Mouse (Mus musculus): ENCODE data around the gene Igdcc3. TPM values are rescaled to one million over a fixed set of nuclear protein-coding genes. Genes with fewer than 3 reads are reported as not detected.
"Not testable (repeated sequence)": the region's sequence is repeated elsewhere in the genome, so short reads cannot be mapped to it uniquely, and the experiment has no call there.

Gene Igdcc3
- total RNA-seq, 2 experiments from 2014 or later: 0.15 to 0.18 TPM

DNA sequence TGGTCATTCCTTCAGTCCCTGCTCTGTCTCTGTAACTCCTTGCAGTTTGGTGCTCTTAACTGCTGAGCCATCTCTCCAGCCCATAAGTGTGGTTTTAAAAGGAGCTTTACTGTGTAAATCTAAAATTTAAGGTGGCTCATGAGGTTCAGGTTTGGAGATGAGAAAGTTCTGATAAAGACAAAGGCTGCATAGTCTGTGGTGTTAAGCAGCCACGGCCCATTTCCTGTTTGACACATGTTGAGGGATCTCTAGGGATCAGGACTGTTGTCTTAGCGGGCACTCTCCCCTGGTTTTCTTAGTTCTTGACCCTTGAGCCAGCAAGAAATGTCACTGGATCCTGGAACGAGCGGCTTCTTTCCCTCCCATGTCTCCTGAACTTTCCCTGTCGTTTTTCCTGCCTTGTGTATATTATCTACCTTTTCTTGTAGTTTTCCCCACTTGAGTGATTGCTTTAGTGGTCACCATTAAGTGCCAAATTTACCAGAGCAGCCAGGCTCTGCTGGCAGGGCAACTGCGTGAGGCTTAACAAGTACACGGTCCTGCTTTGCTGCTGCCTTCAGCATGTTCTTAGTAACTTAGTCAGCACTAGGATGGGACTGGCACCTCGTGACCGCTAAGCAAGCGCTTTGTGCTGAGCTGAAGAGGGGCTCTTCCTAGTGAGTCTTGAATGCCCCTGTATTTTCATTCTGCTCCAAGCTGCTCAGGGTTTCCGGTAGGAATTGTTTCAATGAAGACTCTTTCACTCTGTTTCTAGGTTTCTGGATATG, 64.2 kb downstream of the Igdcc3 start:
- DNase-seq: no peak

GRCm38 (mm10) chr9:65207041-65207815, 66.2 kb downstream of the Igdcc3 start:
- DNase-seq: not testable (repeated sequence)

- DNase-seq: no peak
These were observed 67.5 kb downstream of the Igdcc3 start for GRCm38 (mm10) chr9:65208293-65209179.

GRCm38 (mm10) chr9:65211598-65211997, 70.6 kb downstream of the Igdcc3 start:
- no peak for DNase-seq

- DNase-seq: peak in 1 of 2 experiments; percentile 73
These were observed 73.4 kb downstream of the Igdcc3 start for GRCm38 (mm10) chr9:65214425-65214777.

- peak; percentile 92 to 93 for DNase-seq
These were observed 73.9 kb downstream of the Igdcc3 start for GRCm38 (mm10) chr9:65214778-65215493.

DNA sequence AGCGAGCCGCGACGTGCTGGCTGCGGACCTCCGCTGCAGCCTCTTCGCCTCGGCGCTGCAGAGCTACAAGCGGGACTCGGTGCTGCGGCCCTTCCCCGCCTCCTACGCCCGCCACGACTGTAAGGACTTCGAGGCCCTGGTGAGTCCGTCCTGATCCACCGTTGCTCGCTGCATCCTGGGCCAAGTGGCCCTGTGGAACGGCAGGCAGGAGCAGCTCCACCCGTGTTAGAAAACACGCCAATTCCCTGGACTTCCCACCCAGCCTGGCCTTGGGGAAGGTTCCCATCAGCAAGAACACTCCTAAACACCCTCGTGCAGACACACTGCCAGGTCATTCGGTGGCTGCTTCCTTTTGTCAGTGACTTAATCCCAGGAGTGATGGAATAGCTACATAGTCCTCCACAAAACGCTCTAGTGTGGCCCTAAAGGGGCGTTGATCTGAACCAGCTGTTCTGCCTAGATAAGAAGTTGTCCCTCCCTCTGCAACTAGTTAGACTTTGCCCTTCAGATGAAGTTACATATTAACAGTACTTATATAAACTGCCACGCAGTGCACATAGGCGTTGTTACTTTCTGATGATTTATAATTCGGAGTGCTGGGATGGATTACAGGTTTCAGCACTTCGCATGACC, 74.6 kb downstream of the Igdcc3 start:
- DNase-seq: peak; percentile 74 to 76

DNA sequence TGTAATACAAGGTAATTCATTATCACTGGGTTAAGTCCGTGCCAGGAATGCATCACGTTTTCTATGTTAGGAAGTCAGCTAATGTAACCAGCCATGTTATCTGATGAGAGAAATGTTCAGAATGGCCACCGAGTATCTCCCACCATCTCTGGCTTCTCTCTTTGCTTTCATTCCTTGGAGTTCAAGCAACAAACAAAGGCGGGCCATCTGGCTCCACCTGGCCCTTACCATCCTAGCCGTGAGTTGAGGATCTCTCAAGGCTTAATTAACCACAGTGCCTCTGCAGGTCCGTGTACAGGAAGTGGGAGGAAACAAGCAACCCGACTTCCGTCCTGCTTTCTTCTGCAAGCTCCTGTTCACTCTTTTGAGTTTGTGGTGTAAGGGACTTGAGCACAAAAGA, 76.0 kb downstream of the Igdcc3 start:
- DNase-seq: no peak

DNA sequence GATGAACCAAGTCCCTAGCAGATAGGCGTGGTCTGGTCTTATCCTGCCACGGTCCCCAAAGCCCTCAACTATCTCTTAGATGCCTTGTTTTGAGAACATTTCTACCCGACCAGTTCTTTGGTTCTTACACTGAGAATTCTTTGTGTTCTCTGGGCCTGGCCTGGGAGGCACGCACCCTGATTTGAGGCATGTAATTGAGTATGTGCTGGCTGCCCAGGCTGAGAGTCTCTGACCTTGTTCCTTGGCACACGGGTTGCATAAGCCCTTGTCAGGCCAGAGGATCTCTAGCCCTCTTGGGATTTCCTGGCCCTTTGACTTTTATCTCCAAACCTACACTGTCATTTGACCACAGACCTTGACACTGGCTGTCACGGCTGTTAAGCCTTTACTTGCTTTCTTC, 76.7 kb downstream of the Igdcc3 start:
- DNase-seq: no peak

- no peak for DNase-seq
These were observed 77.9 kb downstream of the Igdcc3 start for GRCm38 (mm10) chr9:65218916-65219315.

DNA sequence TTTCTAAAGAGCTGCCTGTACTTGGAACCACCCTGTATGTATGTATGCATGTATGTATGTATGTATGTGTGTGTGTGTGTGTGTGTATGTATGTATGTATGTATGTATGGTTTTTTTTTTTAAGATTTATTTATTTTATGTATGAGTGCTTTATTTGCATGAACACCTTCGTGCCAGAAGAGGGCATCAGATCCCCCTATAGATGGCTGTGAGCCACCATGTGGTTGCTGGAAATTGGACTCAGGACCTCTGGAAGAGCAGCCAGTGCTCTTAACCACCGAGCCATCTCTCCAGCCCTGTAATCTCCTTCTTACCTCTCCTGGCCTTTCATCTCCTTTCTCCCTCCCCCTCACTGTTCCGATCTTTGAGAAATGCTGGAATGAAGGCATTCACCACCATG, 79.4 kb downstream of the Igdcc3 start:
- DNase-seq: not testable (repeated sequence)

DNA sequence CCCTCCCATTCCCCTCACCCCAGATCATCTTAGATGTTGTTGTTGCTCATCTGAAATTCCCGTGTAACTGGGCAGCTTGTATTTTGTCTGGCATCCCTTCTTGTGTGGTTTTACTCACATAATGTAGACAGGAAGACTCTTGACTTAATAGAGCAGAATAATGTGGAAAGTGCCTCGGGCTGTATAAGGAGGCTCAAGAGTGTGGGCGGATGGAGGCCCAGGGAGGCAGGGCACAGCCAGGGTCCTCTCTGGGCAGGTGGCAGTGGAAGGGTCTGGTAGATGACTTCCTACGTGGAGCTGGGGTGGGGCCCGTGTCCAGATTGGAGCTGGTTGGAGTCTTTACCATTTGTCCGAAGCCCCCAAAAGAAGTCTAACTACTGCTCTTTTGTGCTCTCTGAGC, 82.9 kb downstream of the Igdcc3 start:
- no peak for DNase-seq

DNA sequence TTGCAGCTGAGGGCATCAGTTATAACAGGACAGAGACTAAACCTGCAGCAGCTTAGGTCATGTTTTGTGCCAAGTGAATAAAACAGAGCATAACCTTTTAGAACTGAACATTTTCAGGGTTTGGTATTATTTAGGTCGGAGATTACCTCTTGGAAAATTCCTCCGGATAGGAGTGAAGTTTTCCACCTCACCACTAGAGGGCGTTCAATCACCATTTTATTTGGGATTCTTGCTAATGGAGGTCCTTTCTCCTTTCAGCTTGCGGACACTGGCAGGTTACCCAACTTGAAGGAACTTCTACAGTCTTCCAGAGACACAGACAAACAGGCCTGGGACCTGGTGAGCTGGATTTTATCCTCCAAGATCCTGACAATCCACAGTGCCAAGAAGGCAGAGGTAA, 84.8 kb downstream of the Igdcc3 start:
- DNase-seq: peak in 1 of 2 experiments; percentile 56

- DNase-seq: no peak
These were observed 89.3 kb downstream of the Igdcc3 start for GRCm38 (mm10) chr9:65230250-65230649.

- DNase-seq: no peak
These were observed 90.3 kb downstream of the Igdcc3 start for GRCm38 (mm10) chr9:65231284-65231683.

DNA sequence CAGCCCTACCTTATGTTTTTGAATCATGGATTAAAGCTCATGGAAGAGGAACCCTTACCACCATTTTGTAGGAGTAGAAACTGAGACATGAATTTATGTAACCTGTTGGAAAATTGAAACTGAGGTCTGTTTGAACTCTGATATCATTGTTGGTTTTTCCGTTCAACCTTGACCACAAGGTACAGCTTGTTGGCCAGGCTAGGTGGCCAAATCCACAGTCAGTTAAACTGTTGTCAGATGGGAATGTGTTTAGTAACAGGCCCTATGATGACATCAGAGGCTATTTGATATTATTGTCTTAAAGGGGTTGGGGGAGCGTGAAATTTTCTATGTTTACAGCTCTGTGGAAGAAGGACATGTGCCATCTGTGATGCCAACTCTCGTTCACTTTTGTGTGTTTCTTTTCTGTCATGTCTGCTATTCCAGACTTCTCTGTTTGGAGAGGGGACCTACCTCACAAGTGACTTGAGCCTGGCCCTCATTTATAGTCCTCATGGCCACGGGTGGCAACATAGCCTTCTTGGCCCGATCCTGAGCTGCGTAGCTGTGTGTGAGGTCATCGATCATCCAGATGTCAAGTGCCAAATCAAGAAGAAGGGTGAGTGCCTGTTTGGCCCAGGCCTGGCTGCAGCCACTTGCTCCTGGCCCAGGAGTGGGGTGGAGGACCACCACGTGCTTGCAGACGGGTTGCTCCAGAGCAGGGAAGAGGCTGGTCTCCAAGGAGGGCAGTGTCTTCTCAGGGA, 92.4 kb downstream of the Igdcc3 start:
- no peak for DNase-seq

- no peak for DNase-seq
These were observed 93.7 kb downstream of the Igdcc3 start for GRCm38 (mm10) chr9:65234734-65235133.

Data from heart, adult 18-20 months (tissue).